Mouse (Mus musculus) heart, embryonic 15.5 days (tissue): Measurements from ENCODE around the gene Ece2. TPM values are rescaled to one million over a fixed set of nuclear protein-coding genes. Genes with fewer than 3 reads are reported as not detected.

ENCODE experiments used
- ATAC-seq: fragments of 200-750 bp; cut with Nextera tagmentation; replicated peaks from 2 replicates; pipeline ENCODE4 v1.8.0; 2017; ENCODE audit warnings: low read depth, moderate TSS enrichment; ENCODE audit not compliant: insufficient number of reproducible peaks, insufficient read depth, low FRiP score
- H3K27ac ChIP-seq: fragments of 300-500 bp; sonication (generic); 2 replicates; pipeline ENCODE4 v1.5.1; 2015; ENCODE audit warnings: mild to moderate bottlenecking, inconsistent platforms
- H3K27me3 ChIP-seq: fragments of 300-500 bp; sonication (generic); 2 replicates; pipeline ENCODE4 v1.6.1; 2015; ENCODE audit warnings: inconsistent platforms
- H3K36me3 ChIP-seq: fragments of 300-500 bp; sonication (generic); 2 replicates; pipeline ENCODE4 v1.6.1; 2015; ENCODE audit warnings: mild to moderate bottlenecking, inconsistent platforms
- H3K4me1 ChIP-seq: fragments of 300-500 bp; sonication (generic); replicated peaks from 2 replicates; pipeline ENCODE4 v1.6.1; 2015; ENCODE audit warnings: inconsistent platforms
- H3K4me2 ChIP-seq: fragments of 300-500 bp; sonication (generic); 2 replicates; pipeline ENCODE4 v1.6.1; 2015; ENCODE audit warnings: inconsistent platforms, mild to moderate bottlenecking, moderate library complexity
- H3K4me3 ChIP-seq: fragments of 300-500 bp; sonication (generic); 2 replicates; pipeline ENCODE4 v1.5.1; 2015; ENCODE audit warnings: mild to moderate bottlenecking, inconsistent platforms
- H3K9ac ChIP-seq: fragments of 300-500 bp; sonication (generic); 2 replicates; pipeline ENCODE4 v1.6.1; 2015; ENCODE audit warnings: mild to moderate bottlenecking, inconsistent platforms
- H3K9me3 ChIP-seq: fragments of 300-500 bp; sonication (generic); replicated peaks from 2 replicates; pipeline ENCODE4 v1.6.1; 2016; ENCODE audit warnings: inconsistent platforms
- WGBS: fragments of 180-500 bp; shearing (Covaris S2); methylation state at CpG from one replicate; pipeline ENCODE4 v1.1.7; 2015; ENCODE audit warnings: mixed read lengths; 5-methylcytosine and 5-hydroxymethylcytosine counted together
- polyA plus RNA-seq: library from polyadenylated mRNA; unstranded; fragments of >200 nt; fragmentation: Nextera tagmentation; extraction: Ambion mirVana; gene quantifications from 2 replicates; pipeline ENCODE4 v1.2.1, GENCODE M21; 2015

Gene Ece2
- 0.93 and 1.5 TPM in 2 replicates for polyA plus RNA-seq

DNA sequence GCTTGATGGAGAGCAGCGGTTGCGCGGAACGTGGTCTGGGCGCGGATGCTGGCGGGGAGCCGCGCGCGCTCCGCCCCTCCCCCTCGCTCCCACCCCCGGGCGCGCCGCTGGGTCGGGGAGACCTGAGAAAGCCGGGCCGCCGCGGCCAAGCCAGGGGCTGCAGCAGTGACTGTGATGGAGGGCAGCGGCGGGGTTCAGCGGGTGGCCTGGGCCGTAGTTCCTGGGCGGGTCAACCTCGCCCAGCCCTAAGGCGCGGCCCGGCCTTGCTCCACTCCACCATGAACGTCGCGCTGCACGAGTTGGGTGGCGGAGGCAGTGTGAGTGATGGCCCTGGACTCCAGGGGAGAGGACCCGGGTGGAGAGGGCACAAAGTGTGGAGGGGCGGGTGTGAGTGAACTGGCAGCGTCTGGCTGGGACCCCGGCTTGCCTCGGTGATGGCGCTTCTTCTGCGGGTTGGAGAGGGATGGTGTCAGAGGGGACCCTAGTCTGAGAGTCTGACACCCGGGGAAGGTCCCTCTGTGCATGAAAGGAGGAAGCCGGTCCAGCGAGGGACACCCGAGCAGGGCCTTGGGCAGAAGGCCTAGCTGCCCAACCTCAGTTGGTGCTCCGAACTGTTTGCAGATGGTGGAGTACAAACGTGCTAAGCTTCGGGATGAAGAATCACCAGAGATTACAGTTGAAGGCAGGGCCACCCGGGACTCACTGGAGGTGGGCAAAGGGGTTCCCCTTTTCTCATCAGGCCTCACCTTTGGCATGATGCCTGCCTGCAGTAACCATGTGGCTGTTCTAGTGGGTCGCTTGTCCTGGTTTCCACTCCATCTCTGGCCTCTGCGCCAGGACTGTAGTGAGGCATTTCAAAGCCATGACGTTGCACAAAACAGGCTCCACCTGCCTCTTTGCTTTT, at the start of gene Ece2:
Gene Ece2 (plus strand): TSS at position 98 of the 904 bp plus-strand sequence.
- Histone ChIP-seq H3K27me3 (peaks cover 38% of the 10 kb centered on the region), H3K27ac (no peak within 1 kb of the TSS), H3K4me2 (peak within 1 kb of the TSS; percentile 95), H3K9me3 (no peaks in the 10 kb centered on the region), H3K36me3 (no peaks in the 10 kb centered on the region), H3K9ac (peak within 1 kb of the TSS; percentile 59), H3K4me1 (peaks cover 6% of the 10 kb centered on the region), H3K4me3 (peak within 1 kb of the TSS; percentile 56)
- WGBS: 8% methylated on average over 53 of the region's 54 CpGs
- ATAC-seq: 0 out of 2 replicates have a peak, but pooled peaks have one; percentile 50

- H3K27me3 ChIP-seq: peaks cover 67% of the 10 kb centered on the region
- H3K27ac ChIP-seq: no peak within 1 kb of the TSS
- peak within 1 kb of the TSS; percentile 10; the same call in 1 of the 2 replicates for H3K9ac ChIP-seq
- peak within 1 kb of the TSS; percentile 78 for H3K4me2 ChIP-seq
- no peaks in the 10 kb centered on the region for H3K9me3 ChIP-seq
- no peaks in the 10 kb centered on the region for H3K36me3 ChIP-seq
- H3K4me1 ChIP-seq: peaks cover 22% of the 10 kb centered on the region
- H3K4me3 ChIP-seq: peak within 1 kb of the TSS; percentile 46
- 1% methylated on average over 24 of the region's 24 CpGs for WGBS
- ATAC-seq: no peak
Observed at GRCm38 (mm10) chr16:20589366-20589938, 40.2 kb upstream of the Ece2 start, which contains the start of gene Vwa5b2. Gene Vwa5b2 (plus strand): TSS chr16:20589471.

DNA sequence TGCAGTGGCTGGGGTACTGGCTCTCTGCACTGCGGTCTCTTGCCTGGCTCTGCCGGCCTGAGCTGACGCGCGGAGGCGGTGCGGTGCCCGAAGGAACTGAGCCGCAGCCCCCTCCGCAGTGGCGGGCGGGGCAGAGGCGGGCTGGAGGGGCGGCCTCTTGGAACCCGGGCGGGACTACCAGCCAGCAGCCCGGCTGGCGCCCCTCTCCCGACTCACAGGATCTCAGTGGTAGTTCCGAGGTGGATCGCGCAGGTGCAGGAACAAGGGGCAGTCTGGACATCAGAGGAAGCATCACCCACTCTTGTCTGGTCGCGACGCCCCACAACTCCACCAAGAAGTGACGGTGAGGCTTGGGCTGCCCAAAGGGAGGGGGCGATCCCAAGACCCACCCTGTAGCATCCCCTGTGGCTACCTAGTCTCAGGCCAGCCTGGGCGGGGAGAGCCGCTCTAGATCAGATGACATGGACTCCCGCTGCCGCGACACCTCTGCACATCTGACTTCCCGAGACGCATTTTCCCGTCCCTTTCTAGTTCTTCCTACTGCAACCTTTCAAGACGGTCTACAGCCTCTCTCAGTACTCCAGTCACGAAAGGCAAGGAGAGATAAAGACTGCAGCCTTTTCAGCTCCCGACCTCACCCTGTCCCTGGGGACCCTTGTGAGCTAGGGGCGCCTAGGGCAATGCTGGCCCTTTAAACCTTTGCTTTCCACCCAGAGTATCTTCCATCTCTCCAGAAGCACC, 39.5 kb upstream of the Ece2 start:
- peak overlapping the region; percentile 78 for H3K4me2 ChIP-seq
- no peaks in the 10 kb centered on the region for H3K9me3 ChIP-seq
- peaks cover 71% of the 10 kb centered on the region for H3K27me3 ChIP-seq
- WGBS: under 1% methylated on average over 38 of the region's 39 CpGs
- no peak overlapping the region for H3K27ac ChIP-seq
- peak; percentile 69; the same call in 1 of the 2 replicates for ATAC-seq
- no peaks in the 10 kb centered on the region for H3K36me3 ChIP-seq
- peak overlapping the region; percentile 46 for H3K4me3 ChIP-seq
- 0 out of 2 replicates have a peak overlapping the region, but pooled peaks have one; percentile 10 for H3K9ac ChIP-seq
- peaks cover 22% of the 10 kb centered on the region for H3K4me1 ChIP-seq

DNA sequence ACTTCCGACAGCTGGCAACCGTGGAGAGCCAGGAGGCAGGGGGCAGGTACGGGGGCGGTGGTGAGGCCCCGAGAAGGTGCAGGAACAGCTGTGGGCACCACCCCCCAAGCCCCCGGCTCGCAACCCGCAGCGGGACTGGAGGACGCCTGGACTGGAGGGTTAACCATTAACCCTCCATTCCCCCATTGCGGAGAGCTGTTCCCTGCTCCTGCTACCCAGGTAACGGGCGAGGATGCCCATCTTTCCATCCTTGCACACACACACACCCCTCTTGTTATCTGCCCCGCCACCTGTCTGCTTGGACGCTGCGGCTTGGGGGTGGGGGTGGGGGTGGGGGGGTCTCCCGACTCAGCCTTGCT, 39.0 kb upstream of the Ece2 start:
- peaks cover 22% of the 10 kb centered on the region for H3K4me1 ChIP-seq
- no peak overlapping the region for H3K27ac ChIP-seq
- peak overlapping the region; percentile 78 for H3K4me2 ChIP-seq
- peaks cover 71% of the 10 kb centered on the region for H3K27me3 ChIP-seq
- 0 out of 2 replicates have a peak overlapping the region, but pooled peaks have one; percentile 10 for H3K9ac ChIP-seq
- H3K9me3 ChIP-seq: no peaks in the 10 kb centered on the region
- no peaks in the 10 kb centered on the region for H3K36me3 ChIP-seq
- WGBS: 4% methylated on average over 17 of the region's 17 CpGs
- peak overlapping the region; percentile 46 for H3K4me3 ChIP-seq
- ATAC-seq: no peak

DNA sequence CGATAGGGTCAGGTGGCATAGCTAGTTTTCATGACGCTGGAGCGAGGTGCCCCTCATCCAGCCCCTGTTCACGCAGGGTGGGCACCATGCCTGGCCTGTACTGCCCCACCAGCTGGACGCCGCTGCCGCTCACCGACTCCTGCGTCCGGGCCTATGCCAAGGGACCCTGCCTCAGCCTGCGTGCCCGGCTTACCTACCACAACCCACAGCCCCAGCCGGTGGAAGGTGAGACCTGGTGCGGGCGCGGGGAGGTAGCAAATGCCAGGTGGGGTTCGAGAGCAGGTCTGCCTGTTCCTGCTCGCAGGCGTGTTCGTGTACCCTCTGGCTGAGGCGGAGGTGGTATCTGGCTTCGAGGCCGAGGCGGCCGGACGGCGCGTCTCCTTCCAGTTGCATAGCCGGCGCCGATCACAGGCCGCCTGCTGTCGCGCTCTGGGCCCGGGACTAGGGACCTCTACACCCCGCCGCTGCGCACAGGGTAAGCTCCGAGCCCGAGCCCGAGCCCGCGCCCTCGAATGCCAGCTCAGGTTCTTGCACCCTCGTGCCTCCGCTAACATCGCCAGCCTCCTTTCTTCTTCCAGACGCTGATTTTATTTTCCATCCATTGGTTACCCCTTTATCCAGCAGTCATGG, 38.4 kb upstream of the Ece2 start:
- peaks cover 22% of the 10 kb centered on the region for H3K4me1 ChIP-seq
- H3K36me3 ChIP-seq: no peaks in the 10 kb centered on the region
- H3K27me3 ChIP-seq: peaks cover 71% of the 10 kb centered on the region
- no peak overlapping the region for H3K27ac ChIP-seq
- peak overlapping the region; percentile 46 for H3K4me3 ChIP-seq
- WGBS: 5% methylated on average over 48 of the region's 48 CpGs
- peak overlapping the region; percentile 45 for H3K4me2 ChIP-seq
- no peak for ATAC-seq
- no peak overlapping the region for H3K9ac ChIP-seq
- no peaks in the 10 kb centered on the region for H3K9me3 ChIP-seq

- no peak for ATAC-seq
- H3K9me3 ChIP-seq: no peaks in the 10 kb centered on the region
- H3K4me3 ChIP-seq: no peak overlapping the region
- no peak overlapping the region for H3K27ac ChIP-seq
- H3K9ac ChIP-seq: no peak overlapping the region
- H3K27me3 ChIP-seq: peaks cover 47% of the 10 kb centered on the region
- H3K36me3 ChIP-seq: no peaks in the 10 kb centered on the region
- no peak overlapping the region for H3K4me2 ChIP-seq
- peaks cover 12% of the 10 kb centered on the region for H3K4me1 ChIP-seq
- WGBS: 66% methylated on average over 7 of the region's 7 CpGs
Observed at GRCm38 (mm10) chr16:20595060-20595673, 34.5 kb upstream of the Ece2 start.

GRCm38 (mm10) chr16:20595737-20596136, 33.9 kb upstream of the Ece2 start:
- H3K4me2 ChIP-seq: no peak overlapping the region
- peaks cover 44% of the 10 kb centered on the region for H3K27me3 ChIP-seq
- no peaks in the 10 kb centered on the region for H3K9me3 ChIP-seq
- H3K4me1 ChIP-seq: peaks cover 7% of the 10 kb centered on the region
- no peaks in the 10 kb centered on the region for H3K36me3 ChIP-seq
- H3K9ac ChIP-seq: no peak overlapping the region
- WGBS: 82% methylated on average over 4 of the region's 4 CpGs
- ATAC-seq: no peak
- H3K27ac ChIP-seq: no peak overlapping the region
- H3K4me3 ChIP-seq: no peak overlapping the region

- Histone ChIP-seq H3K4me3 (no peak overlapping the region), H3K9ac (no peak overlapping the region), H3K9me3 (no peaks in the 10 kb centered on the region), H3K36me3 (no peaks in the 10 kb centered on the region), H3K4me2 (no peak overlapping the region), H3K4me1 (no peaks in the 10 kb centered on the region), H3K27me3 (peaks cover 35% of the 10 kb centered on the region), H3K27ac (no peak overlapping the region)
- 49% methylated on average over 7 of the region's 7 CpGs for WGBS
- ATAC-seq: no peak
Observed at GRCm38 (mm10) chr16:20596687-20597441, 32.8 kb upstream of the Ece2 start.

DNA sequence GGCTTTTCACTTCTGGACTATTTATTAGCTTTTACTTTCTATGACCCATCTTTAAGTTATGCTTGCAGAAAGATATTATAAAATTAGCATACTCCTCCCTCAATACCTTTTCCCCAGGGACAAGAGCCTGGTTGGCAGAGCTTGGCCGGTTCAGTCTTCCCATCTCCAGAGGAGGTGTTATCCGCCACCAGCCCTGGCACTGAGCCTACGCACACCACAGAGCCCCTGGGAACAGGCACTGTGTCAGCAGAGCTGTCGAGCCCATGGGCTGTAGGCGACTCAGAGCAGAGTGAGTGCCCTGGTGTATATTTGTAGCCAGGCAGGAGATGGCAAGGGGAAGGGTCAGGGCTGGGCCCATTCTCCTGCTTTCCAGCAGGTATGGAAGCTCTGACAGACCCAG, 29.1 kb upstream of the Ece2 start:
- H3K4me2 ChIP-seq: no peak overlapping the region
- H3K27ac ChIP-seq: no peak overlapping the region
- H3K9ac ChIP-seq: no peak overlapping the region
- H3K36me3 ChIP-seq: 0 out of 2 replicates have a peak, but pooled peaks cover 5% of the 10 kb centered on the region
- WGBS: 57% methylated on average over 5 of the region's 5 CpGs
- H3K4me1 ChIP-seq: no peaks in the 10 kb centered on the region
- H3K27me3 ChIP-seq: peaks cover 5% of the 10 kb centered on the region; the same call in 1 of the 2 replicates
- no peak for ATAC-seq
- H3K9me3 ChIP-seq: no peaks in the 10 kb centered on the region
- no peak overlapping the region for H3K4me3 ChIP-seq

DNA sequence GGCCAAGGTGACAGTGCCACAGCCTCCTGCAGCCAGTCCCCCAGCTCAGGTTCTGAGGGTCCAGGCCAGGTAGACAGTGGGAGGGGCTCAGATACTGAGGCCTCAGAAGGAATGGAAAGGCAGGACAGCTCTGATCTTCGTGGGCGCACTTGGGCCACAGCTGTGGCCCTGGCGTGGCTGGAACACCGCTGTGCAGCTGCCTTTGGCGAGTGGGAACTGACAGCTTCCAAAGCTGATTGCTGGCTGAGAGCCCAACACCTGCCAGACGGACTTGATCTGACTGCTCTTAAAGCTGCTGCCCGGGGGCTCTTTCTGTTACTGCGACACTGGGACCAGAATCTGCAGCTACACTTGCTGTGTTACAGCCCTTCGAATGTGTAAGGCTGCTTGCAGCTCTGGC, 24.9 kb upstream of the Ece2 start:
- 54% methylated on average over 9 of the region's 9 CpGs for WGBS
- Histone ChIP-seq H3K4me2 (no peak overlapping the region), H3K27me3 (peaks cover 5% of the 10 kb centered on the region; the same call in 1 of the 2 replicates), H3K4me1 (peaks cover 2% of the 10 kb centered on the region), H3K4me3 (no peak overlapping the region), H3K36me3 (peaks cover 21% of the 10 kb centered on the region), H3K9me3 (no peaks in the 10 kb centered on the region), H3K9ac (no peak overlapping the region), H3K27ac (no peak overlapping the region)
- no peak for ATAC-seq
